Mouse (Mus musculus): ENCODE measurements at regions not wholly inside any gene's neighbourhood (a gene's known extent, or its start where the extent isn't known, plus 50 kb on each side); places are given as distances from the start of the nearest gene placed in this dataset.

GRCm38 (mm10) chr5:47693478-47693877 is 289.5 kb upstream of the Slit2 start:
- Histone ChIP-seq H3K9me3 (no peaks in the 10 kb centered on the region), H3K27ac (no peak overlapping the region), H3K4me1 (no peaks in the 10 kb centered on the region), H3K4me3 (no peak overlapping the region), H3K27me3 (ENCODE audit: insufficient read depth, poor library complexity, severe bottlenecking) (no peaks in the 10 kb centered on the region), H3K36me3 (no peaks in the 10 kb centered on the region)
- DNase-seq (ENCODE audit: low spot score) = no peak
- whole genome bisulfite sequencing = 59% methylated on average over 6 of the region's 6 CpGs

GRCm38 (mm10) chr5:47693921-47694320 is 289.0 kb upstream of the Slit2 start:
- H3K9me3 ChIP-seq = no peaks in the 10 kb centered on the region
- no peak for DNase-seq (ENCODE audit: low spot score)
- H3K27me3 ChIP-seq (ENCODE audit: insufficient read depth, poor library complexity, severe bottlenecking) = no peaks in the 10 kb centered on the region
- no peaks in the 10 kb centered on the region for H3K36me3 ChIP-seq
- H3K27ac ChIP-seq = no peak overlapping the region
- 83% methylated on average over 3 of the region's 3 CpGs for WGBS
- no peaks in the 10 kb centered on the region for H3K4me1 ChIP-seq
- no peak overlapping the region for H3K4me3 ChIP-seq

DNA sequence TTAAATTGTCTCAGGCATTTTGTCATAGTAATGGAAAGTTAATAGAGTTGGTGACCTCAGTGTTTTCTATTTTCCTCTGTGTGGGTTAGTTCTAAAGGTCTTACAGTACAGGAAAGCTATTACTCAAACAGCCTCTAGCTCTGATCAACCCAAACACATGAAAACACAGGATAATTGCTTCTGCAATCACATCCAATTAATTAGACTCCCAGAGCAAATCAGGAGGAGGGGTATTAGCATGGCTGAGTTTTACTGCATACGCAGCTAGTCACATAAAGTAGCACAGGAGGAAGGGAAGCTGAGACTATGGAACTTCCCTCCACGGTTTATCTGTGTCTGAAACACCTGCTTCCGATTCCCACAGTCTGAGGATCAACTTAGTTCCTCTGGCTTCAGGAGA is 288.3 kb upstream of the Slit2 start:
- no peak for DNase-seq (ENCODE audit: low spot score)

DNA sequence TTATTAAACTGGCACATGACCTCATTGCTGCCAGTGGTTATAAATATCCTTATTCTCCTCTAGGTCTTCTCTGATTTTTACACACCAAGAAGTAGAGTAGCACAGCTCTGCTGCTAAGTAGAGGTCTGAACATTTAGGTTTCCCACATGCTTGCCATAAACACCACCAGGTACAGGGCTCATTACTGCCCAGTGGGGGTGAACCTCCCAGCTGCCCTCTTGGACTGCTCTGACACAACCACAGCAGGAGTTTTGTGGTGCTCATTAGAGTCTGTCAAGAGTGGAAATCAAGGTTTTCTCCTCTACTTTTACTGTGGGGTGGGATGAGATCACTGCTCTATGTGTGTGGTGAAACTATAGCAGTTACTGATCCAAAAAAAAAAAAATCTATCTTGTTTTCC is 271.4 kb upstream of the Slit2 start:
- H3K4me1 ChIP-seq = no peaks in the 10 kb centered on the region
- DNase-seq (ENCODE audit: low spot score) = no peak
- no peaks in the 10 kb centered on the region for H3K27me3 ChIP-seq (ENCODE audit: insufficient read depth, poor library complexity, severe bottlenecking)
- no peak overlapping the region for H3K27ac ChIP-seq
- H3K4me3 ChIP-seq = no peak overlapping the region
- H3K36me3 ChIP-seq = no peaks in the 10 kb centered on the region
- no peaks in the 10 kb centered on the region for H3K9me3 ChIP-seq

More for the DNA sequence above, 288.3 kb upstream of the Slit2 start:
- WGBS = 84% methylated on average over 3 of the region's 3 CpGs
- Histone ChIP-seq H3K27ac (no peak overlapping the region), H3K36me3 (no peaks in the 10 kb centered on the region), H3K27me3 (ENCODE audit: insufficient read depth, poor library complexity, severe bottlenecking) (no peaks in the 10 kb centered on the region), H3K9me3 (no peaks in the 10 kb centered on the region), H3K4me1 (no peaks in the 10 kb centered on the region), H3K4me3 (no peak overlapping the region)

DNA sequence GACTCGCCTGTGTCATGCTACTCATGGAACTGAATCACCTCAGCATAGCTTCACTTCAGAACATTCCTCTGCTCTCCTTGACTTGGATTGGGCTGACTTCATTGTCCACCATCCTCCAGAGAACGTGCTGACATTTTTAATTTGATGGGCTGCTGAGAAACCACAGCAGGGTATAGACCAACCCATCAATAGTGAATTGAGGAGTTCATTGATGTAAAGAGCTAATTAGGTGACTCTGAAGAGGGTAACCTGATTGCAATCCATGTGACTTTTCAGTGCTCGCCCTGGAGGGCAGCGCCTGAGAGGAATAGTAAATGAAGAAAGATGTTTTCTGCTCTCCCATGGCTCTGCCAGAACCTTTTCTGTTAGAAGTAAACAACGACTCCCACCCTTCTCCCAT is 268.6 kb upstream of the Slit2 start:
- Histone ChIP-seq H3K27ac (no peak overlapping the region), H3K4me1 (no peaks in the 10 kb centered on the region), H3K36me3 (no peaks in the 10 kb centered on the region), H3K9me3 (no peaks in the 10 kb centered on the region), H3K4me3 (no peak overlapping the region), H3K27me3 (ENCODE audit: insufficient read depth, poor library complexity, severe bottlenecking) (no peaks in the 10 kb centered on the region)
- no peak for DNase-seq (ENCODE audit: low spot score)
- 75% methylated on average over 5 of the region's 5 CpGs for WGBS

GRCm38 (mm10) chr5:47724911-47725310 is 258.0 kb upstream of the Slit2 start:
- WGBS = 73% methylated on average over 2 of the region's 2 CpGs
- no peaks in the 10 kb centered on the region for H3K9me3 ChIP-seq
- H3K4me3 ChIP-seq = no peak overlapping the region

GRCm38 (mm10) chr5:47742727-47743126 is 240.2 kb upstream of the Slit2 start:
- DNase-seq (ENCODE audit: low spot score) = no peak

More at GRCm38 (mm10) chr5:47724911-47725310, 258.0 kb upstream of the Slit2 start:
- no peaks in the 10 kb centered on the region for H3K4me1 ChIP-seq
- no peak for DNase-seq (ENCODE audit: low spot score)
- H3K27ac ChIP-seq = no peak overlapping the region
- no peaks in the 10 kb centered on the region for H3K27me3 ChIP-seq (ENCODE audit: insufficient read depth, poor library complexity, severe bottlenecking)
- no peaks in the 10 kb centered on the region for H3K36me3 ChIP-seq

DNA sequence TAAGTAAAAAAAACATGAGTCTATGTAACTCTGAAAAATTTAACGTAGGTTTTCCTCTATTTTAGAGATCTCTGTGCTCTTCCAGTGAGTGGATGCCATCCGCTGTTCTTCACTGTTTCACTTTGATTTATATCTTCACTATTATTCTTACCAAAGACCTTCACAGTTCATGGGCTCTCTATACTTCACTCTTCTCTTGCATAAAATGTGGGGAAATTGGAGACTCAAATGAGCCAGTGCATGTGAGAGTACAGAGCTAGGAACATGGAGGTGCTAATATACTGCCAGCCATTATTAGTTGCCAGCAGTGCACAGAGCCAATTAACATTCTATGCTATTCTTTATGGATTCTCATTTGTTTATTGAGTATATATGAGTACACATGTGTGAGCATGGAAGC is 237.8 kb upstream of the Slit2 start:
- H3K27ac ChIP-seq = no peak overlapping the region
- H3K4me1 ChIP-seq = no peaks in the 10 kb centered on the region
- H3K4me3 ChIP-seq = no peak overlapping the region
- H3K9me3 ChIP-seq = no peaks in the 10 kb centered on the region
- no peaks in the 10 kb centered on the region for H3K27me3 ChIP-seq (ENCODE audit: insufficient read depth, poor library complexity, severe bottlenecking)
- no peak for DNase-seq (ENCODE audit: low spot score)
- no peaks in the 10 kb centered on the region for H3K36me3 ChIP-seq
- 87% methylated on average over 2 of the region's 2 CpGs for WGBS

More at GRCm38 (mm10) chr5:47742727-47743126, 240.2 kb upstream of the Slit2 start:
- WGBS = 80% methylated on average over 2 of the region's 2 CpGs
- no peaks in the 10 kb centered on the region for H3K36me3 ChIP-seq
- no peak overlapping the region for H3K4me3 ChIP-seq
- no peaks in the 10 kb centered on the region for H3K4me1 ChIP-seq
- no peaks in the 10 kb centered on the region for H3K9me3 ChIP-seq
- no peaks in the 10 kb centered on the region for H3K27me3 ChIP-seq (ENCODE audit: insufficient read depth, poor library complexity, severe bottlenecking)
- no peak overlapping the region for H3K27ac ChIP-seq

DNA sequence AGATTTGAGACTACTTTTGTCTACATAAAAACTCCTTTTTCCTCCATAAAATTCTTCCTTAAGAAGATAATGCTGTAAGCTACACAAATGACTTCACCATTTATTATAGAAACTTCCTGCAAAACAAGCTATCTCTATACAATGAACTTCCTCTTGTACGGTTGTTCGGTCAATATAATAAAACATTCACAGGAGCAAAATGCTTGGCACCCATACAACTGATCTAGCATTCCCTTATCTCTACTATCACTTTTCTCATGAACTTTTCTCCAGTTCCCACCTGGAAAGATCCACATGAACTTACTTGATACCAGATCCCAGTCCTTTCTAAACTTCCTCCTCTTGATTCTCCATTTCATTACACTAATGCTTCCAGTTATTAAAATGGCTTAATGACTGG is 231.0 kb upstream of the Slit2 start:
- Histone ChIP-seq H3K27ac (no peak overlapping the region), H3K4me3 (no peak overlapping the region), H3K27me3 (ENCODE audit: insufficient read depth, poor library complexity, severe bottlenecking) (no peaks in the 10 kb centered on the region), H3K4me1 (no peaks in the 10 kb centered on the region), H3K36me3 (no peaks in the 10 kb centered on the region), H3K9me3 (no peaks in the 10 kb centered on the region)
- WGBS = 68% methylated on average over 2 of the region's 2 CpGs
- no peak for DNase-seq (ENCODE audit: low spot score)

DNA sequence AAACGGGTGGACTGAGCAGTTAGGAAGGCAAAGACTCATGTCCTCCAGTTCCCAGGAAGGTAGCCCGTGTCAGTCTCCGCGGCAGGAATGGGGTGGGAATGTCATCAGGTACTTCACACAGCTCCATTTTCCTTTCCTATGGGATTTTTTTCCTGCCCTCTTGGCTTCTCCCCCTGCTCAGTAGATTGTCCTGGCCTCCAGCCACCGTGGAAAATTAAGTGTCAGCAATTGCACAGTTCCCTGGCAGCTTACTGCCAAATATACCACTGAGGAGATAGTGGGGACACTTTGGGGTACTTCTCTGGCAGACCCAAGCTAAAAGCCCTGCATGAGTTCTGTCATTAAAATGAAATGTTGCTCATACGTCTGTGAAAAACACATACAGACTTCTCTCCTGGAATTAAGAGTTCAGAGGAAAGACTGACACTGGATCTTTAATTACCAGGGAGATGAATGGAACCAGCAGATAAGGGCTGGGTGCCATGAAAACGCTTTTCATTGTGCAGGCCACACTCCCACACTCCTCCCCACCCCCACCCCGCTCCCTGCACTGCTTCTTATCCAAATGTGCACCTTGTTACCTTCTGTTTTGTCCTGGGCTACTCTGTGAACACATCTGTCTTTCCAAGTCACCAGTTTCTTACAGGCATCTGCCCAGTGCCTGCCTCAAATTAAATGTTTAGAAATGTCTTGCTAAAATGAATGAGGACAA is 210.1 kb upstream of the Slit2 start:
- 43% methylated on average over 8 of the region's 8 CpGs for WGBS
- H3K27me3 ChIP-seq (ENCODE audit: insufficient read depth, poor library complexity, severe bottlenecking) = no peaks in the 10 kb centered on the region
- peak overlapping the region; percentile 42; the same call in 1 of the 2 replicates for H3K27ac ChIP-seq
- no peaks in the 10 kb centered on the region for H3K36me3 ChIP-seq
- H3K4me1 ChIP-seq = peaks cover 10% of the 10 kb centered on the region
- no peak overlapping the region for H3K4me3 ChIP-seq
- peak; percentile 70 for DNase-seq (ENCODE audit: low spot score)
- no peaks in the 10 kb centered on the region for H3K9me3 ChIP-seq

GRCm38 (mm10) chr5:47773354-47773743 is 209.6 kb upstream of the Slit2 start:
- H3K4me1 ChIP-seq = peaks cover 10% of the 10 kb centered on the region
- no peak for DNase-seq (ENCODE audit: low spot score)
- 78% methylated on average over 3 of the region's 3 CpGs for WGBS
- no peak overlapping the region for H3K4me3 ChIP-seq
- no peaks in the 10 kb centered on the region for H3K27me3 ChIP-seq (ENCODE audit: insufficient read depth, poor library complexity, severe bottlenecking)
- no peaks in the 10 kb centered on the region for H3K9me3 ChIP-seq
- H3K36me3 ChIP-seq = no peaks in the 10 kb centered on the region
- no peak overlapping the region for H3K27ac ChIP-seq

DNA sequence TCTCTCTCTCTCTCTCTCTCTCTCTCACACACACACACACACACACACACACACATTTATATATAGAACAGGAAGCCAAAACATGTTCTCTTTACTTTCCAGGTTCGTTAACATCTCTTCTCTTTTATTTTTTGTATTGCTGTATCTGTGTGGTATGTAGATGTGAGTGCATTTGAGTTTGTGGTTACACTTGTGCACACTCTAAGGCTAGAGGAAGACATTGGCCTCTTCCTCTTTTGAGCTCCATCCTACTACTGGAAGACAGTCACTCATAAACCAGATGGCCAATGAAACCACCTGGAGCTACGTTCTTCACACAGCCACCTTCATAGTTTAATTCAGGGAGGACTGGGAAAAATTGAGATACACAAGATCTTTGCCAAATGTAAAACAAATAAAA is 202.1 kb upstream of the Slit2 start:
- WGBS = 80% methylated on average over 2 of the region's 2 CpGs
- DNase-seq (ENCODE audit: low spot score) = no peak
- no peak overlapping the region for H3K27ac ChIP-seq
- H3K9me3 ChIP-seq = no peaks in the 10 kb centered on the region
- no peaks in the 10 kb centered on the region for H3K4me1 ChIP-seq
- H3K4me3 ChIP-seq = no peak overlapping the region
- no peaks in the 10 kb centered on the region for H3K36me3 ChIP-seq
- no peaks in the 10 kb centered on the region for H3K27me3 ChIP-seq (ENCODE audit: insufficient read depth, poor library complexity, severe bottlenecking)

DNA sequence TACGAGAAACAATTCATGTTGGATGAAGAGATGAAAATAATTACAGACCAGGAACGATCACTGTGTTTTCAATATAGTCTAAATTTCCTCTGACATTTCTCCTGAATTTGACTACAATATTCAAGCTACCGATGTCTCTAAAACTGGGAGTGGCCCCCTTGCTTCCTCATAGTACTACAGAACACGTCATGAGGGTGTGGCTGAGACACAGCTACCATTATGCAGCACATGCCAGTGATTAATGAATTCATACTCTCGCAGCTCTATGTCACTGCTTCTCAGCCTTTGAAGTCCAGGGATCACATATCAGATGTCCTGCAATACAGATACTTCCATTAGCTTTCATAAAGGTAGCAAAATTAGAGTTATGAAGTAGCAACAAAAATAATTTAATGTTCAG is 201.3 kb upstream of the Slit2 start:
- H3K9me3 ChIP-seq = no peaks in the 10 kb centered on the region
- DNase-seq (ENCODE audit: low spot score) = no peak
- WGBS = 77% methylated on average over 5 of the region's 5 CpGs
- no peaks in the 10 kb centered on the region for H3K4me1 ChIP-seq
- H3K4me3 ChIP-seq = no peak overlapping the region
- no peak overlapping the region for H3K27ac ChIP-seq
- no peaks in the 10 kb centered on the region for H3K36me3 ChIP-seq
- no peaks in the 10 kb centered on the region for H3K27me3 ChIP-seq (ENCODE audit: insufficient read depth, poor library complexity, severe bottlenecking)

- Histone ChIP-seq H3K4me1 (no peaks in the 10 kb centered on the region), H3K27me3 (ENCODE audit: insufficient read depth, poor library complexity, severe bottlenecking) (no peaks in the 10 kb centered on the region), H3K4me3 (no peak overlapping the region), H3K36me3 (no peaks in the 10 kb centered on the region), H3K9me3 (no peaks in the 10 kb centered on the region), H3K27ac (no peak overlapping the region)
- 77% methylated on average over 6 of the region's 6 CpGs for WGBS
- no peak for DNase-seq (ENCODE audit: low spot score)
Measured at GRCm38 (mm10) chr5:47794639-47795272, 188.2 kb upstream of the Slit2 start.

Data from heart, embryonic 10.5 days (tissue).